Mouse (Mus musculus) CH12.LX (cell line): ENCODE measurements around the gene Sptbn1. TPM values are rescaled to one million over a fixed set of nuclear protein-coding genes. Genes with fewer than 3 reads are reported as not detected.

Experiments used
- DNase-seq: peaks from one replicate; pipeline ENCODE4 v3.0.0-alpha.2; 2013; ENCODE audit errors: extremely low read depth
- H3K27ac ChIP-seq: 2 replicates; pipeline ENCODE4 v1.5.1; 2012; ENCODE audit warnings: low read depth, mild to moderate bottlenecking, control low read depth, moderate library complexity; ENCODE audit not compliant: insufficient read depth
- H3K27me3 ChIP-seq: replicated peaks from 2 replicates; pipeline ENCODE3; 2012; ENCODE audit warnings: inconsistent platforms
- H3K36me3 ChIP-seq, 2 experiments: replicated peaks in 1 of 2; 2 replicates each; pipeline versions ENCODE3 to v1.6.1; 2012; ENCODE audit warnings: inconsistent platforms in 1 of 2, low read length in 1 of 2, mild to moderate bottlenecking in 1 of 2, mixed read lengths in 1 of 2, moderate library complexity in 1 of 2; ENCODE audit not compliant: control insufficient read depth in 1 of 2, insufficient read depth in 1 of 2
- H3K4me1 ChIP-seq, 2 experiments: 2 replicates each; pipeline ENCODE4 v1.6.1; 2012; ENCODE audit warnings: inconsistent platforms in 1 of 2, moderate library complexity in 1 of 2; ENCODE audit not compliant: insufficient read depth in 2 of 2, control insufficient read depth in 1 of 2
- H3K4me2 ChIP-seq: 2 replicates; pipeline ENCODE4 v1.6.1; 2012; ENCODE audit warnings: low read depth, mild to moderate bottlenecking, control low read depth; ENCODE audit not compliant: poor library complexity, insufficient read depth, severe bottlenecking
- H3K4me3 ChIP-seq, 3 experiments: fragments of 150-350 bp in 1 of 3; sonication (generic) in 1 of 3; replicated peaks in 1 of 3; 2 replicates each; pipeline versions ENCODE3 to v1.5.1; 2011 to 2012; ENCODE audit warnings: low read depth in 2 of 3, low read length in 2 of 3, mild to moderate bottlenecking in 2 of 3, moderate library complexity in 2 of 3, control low read depth in 1 of 3, improper control_type of control experiment in 1 of 3, inconsistent platforms in 1 of 3, mixed read lengths in 1 of 3; ENCODE audit not compliant: poor library complexity in 1 of 3
- H3K79me2 ChIP-seq: replicated peaks from 2 replicates; pipeline ENCODE4 v1.6.1; 2012; ENCODE audit warnings: mild to moderate bottlenecking, moderate library complexity; ENCODE audit not compliant: control insufficient read depth, poor library complexity, insufficient read depth, severe bottlenecking; ENCODE audit errors: extremely low read depth
- H3K9ac ChIP-seq: 2 replicates; pipeline ENCODE4 v1.6.1; 2012; ENCODE audit warnings: low read depth, mild to moderate bottlenecking, control low read depth, moderate library complexity; ENCODE audit not compliant: insufficient read depth
- H3K9me3 ChIP-seq: replicated peaks from 2 replicates; pipeline ENCODE3; 2012; ENCODE audit warnings: low read length, inconsistent platforms, mixed read lengths
- CTCF ChIP-seq, 2 experiments: IDR thresholded peaks in 1 of 2; conservative IDR thresholded peaks in 1 of 2; 2 replicates each; pipeline ENCODE4 v1.5.1; 2011 to 2012; ENCODE audit warnings: low read depth in 2 of 2, low read length in 2 of 2, improper control_type of control experiment in 1 of 2, inconsistent platforms in 1 of 2, mild to moderate bottlenecking in 1 of 2, moderate library complexity in 1 of 2
- ELF1 ChIP-seq: IDR thresholded peaks from 2 replicates; pipeline ENCODE4 v1.6.1; 2014; ENCODE audit warnings: low read depth, mild to moderate bottlenecking, inconsistent platforms, low read length, improper control_type of control experiment
- EP300 ChIP-seq: IDR thresholded peaks from 2 replicates; pipeline ENCODE4 v1.6.1; 2011; ENCODE audit warnings: low read length, improper control_type of control experiment
- ETS1 ChIP-seq: conservative IDR thresholded peaks from 2 replicates; pipeline ENCODE4 v1.6.1; 2012; ENCODE audit warnings: low read depth, mild to moderate bottlenecking, inconsistent platforms, low read length, improper control_type of control experiment, moderate library complexity
- GABPA ChIP-seq: IDR thresholded peaks from 2 replicates; pipeline ENCODE4 v1.6.1; 2012; ENCODE audit warnings: low read depth, low read length, improper control_type of control experiment, inconsistent platforms; ENCODE audit not compliant: insufficient replicate concordance
- HCFC1 ChIP-seq: IDR thresholded peaks from 2 replicates; pipeline ENCODE4 v1.6.1; 2012; ENCODE audit warnings: low read depth, mild to moderate bottlenecking, inconsistent platforms, low read length, improper control_type of control experiment
- IRF4 ChIP-seq: IDR thresholded peaks from 2 replicates; pipeline ENCODE4 v1.6.1; 2014; ENCODE audit warnings: low read depth, mild to moderate bottlenecking, inconsistent platforms, low read length, improper control_type of control experiment
- JUN ChIP-seq: IDR thresholded peaks from 2 replicates; pipeline ENCODE4 v1.6.1; 2011; ENCODE audit warnings: low read depth, mild to moderate bottlenecking, low read length, improper control_type of control experiment, moderate library complexity; ENCODE audit not compliant: insufficient read depth
- KAT2A ChIP-seq: IDR thresholded peaks from 2 replicates; pipeline ENCODE4 v1.6.1; 2012; ENCODE audit warnings: low read length, improper control_type of control experiment, inconsistent platforms; ENCODE audit not compliant: insufficient replicate concordance
- MAFK ChIP-seq: IDR thresholded peaks from 2 replicates; pipeline ENCODE4 v1.6.1; 2011; ENCODE audit warnings: low read length, improper control_type of control experiment; ENCODE audit not compliant: insufficient replicate concordance
- MAX ChIP-seq: IDR thresholded peaks from 2 replicates; pipeline ENCODE4 v1.6.1; 2011; ENCODE audit warnings: low read length, improper control_type of control experiment
- MAZ ChIP-seq: IDR thresholded peaks from 2 replicates; pipeline ENCODE4 v1.6.1; 2012; ENCODE audit warnings: low read depth, mild to moderate bottlenecking, inconsistent platforms, low read length, improper control_type of control experiment, moderate library complexity
- POLR2A ChIP-seq: IDR thresholded peaks from 2 replicates; pipeline ENCODE4 v1.6.1; 2011; ENCODE audit warnings: low read depth, mild to moderate bottlenecking, improper control_type of control experiment, low read length
- POLR2AphosphoS2 ChIP-seq: IDR thresholded peaks from 2 replicates; pipeline ENCODE4 v1.6.1; 2011; ENCODE audit warnings: low read depth, low read length, improper control_type of control experiment
- RAD21 ChIP-seq: IDR thresholded peaks from 2 replicates; pipeline ENCODE4 v1.6.1; 2011; ENCODE audit warnings: low read depth, mild to moderate bottlenecking, low read length, improper control_type of control experiment, moderate library complexity
- SIN3A ChIP-seq: IDR thresholded peaks from 2 replicates; pipeline ENCODE4 v1.6.1; 2012; ENCODE audit warnings: low read length, improper control_type of control experiment, inconsistent platforms
- SMC3 ChIP-seq: IDR thresholded peaks from 2 replicates; pipeline ENCODE4 v1.6.1; 2011; ENCODE audit warnings: low read depth, low read length, improper control_type of control experiment
- TBP ChIP-seq: conservative IDR thresholded peaks from 2 replicates; pipeline ENCODE4 v1.6.1; 2011; ENCODE audit warnings: low read depth, low read length, improper control_type of control experiment
- TCF12 ChIP-seq: IDR thresholded peaks from 2 replicates; pipeline ENCODE4 v1.6.1; 2014; ENCODE audit warnings: low read depth, mild to moderate bottlenecking, inconsistent platforms, low read length, improper control_type of control experiment
- UBTF ChIP-seq: IDR thresholded peaks from 2 replicates; pipeline ENCODE4 v1.6.1; 2012; ENCODE audit warnings: low read depth, mild to moderate bottlenecking, inconsistent platforms, low read length, improper control_type of control experiment, moderate library complexity
- USF1 ChIP-seq: IDR thresholded peaks from 2 replicates; pipeline ENCODE4 v1.6.1; 2014; ENCODE audit warnings: low read depth, mild to moderate bottlenecking, inconsistent platforms, low read length, improper control_type of control experiment
- USF2 ChIP-seq: conservative IDR thresholded peaks from 2 replicates; pipeline ENCODE4 v1.6.1; 2011; ENCODE audit warnings: low read depth, low read length, improper control_type of control experiment
- ZC3H11A ChIP-seq: IDR thresholded peaks from 2 replicates; pipeline ENCODE4 v1.6.1; 2012; ENCODE audit warnings: low read depth, mild to moderate bottlenecking, inconsistent platforms, low read length, improper control_type of control experiment
- ZMIZ1 ChIP-seq: IDR thresholded peaks from 2 replicates; pipeline ENCODE4 v1.6.1; 2012; ENCODE audit warnings: low read depth, mild to moderate bottlenecking, inconsistent platforms, low read length, improper control_type of control experiment
- ZNF384 ChIP-seq: IDR thresholded peaks from 2 replicates; pipeline ENCODE4 v1.6.1; 2012; ENCODE audit warnings: low read depth, low read length, improper control_type of control experiment, inconsistent platforms
- dilution Hi-C: fragments of 300-500 bp; cut with MboI; formaldehyde crosslinking; loops from 2 replicates; pipeline ENCODE4 v1.14.3; 2020; ENCODE audit warnings: low sequenced_read_pairs; ENCODE audit not compliant: extremely low pct_unique_long_range_greater_than_20kb, extremely low pct_ligation_motif_present
- in situ Hi-C: fragments of 300-500 bp; cut with MboI; formaldehyde crosslinking; loops from 3 replicates; pipeline ENCODE4 v1.14.3; 2019; ENCODE audit warnings: low sequenced_read_pairs, low pct_ligation_motif_present, low pct_unique_long_range_greater_than_20kb, mixed read lengths
- polyA plus RNA-seq: library from polyadenylated mRNA; unstranded; fragments of >175 nt; gene quantifications from 2 replicates; pipeline ENCODE4 v1.2.1, GENCODE M21; 2012; ENCODE audit warnings: low read depth; ENCODE audit not compliant: insufficient read length
- total RNA-seq, 2 experiments: library from RNA; depleted of rRNA; stranded (reverse); fragments of 300-350 nt in 1 of 2; fragments of >200 nt in 1 of 2; gene quantifications; 2 replicates each; pipeline ENCODE4 v1.2.3; 2012 to 2014

The Sptbn1 gene
- total and polyA plus RNA-seq, 3 experiments = 38.2 to 54.7 (median 43.7) TPM

- H3K4me3 ChIP-seq = no peak overlapping the region
- dilution Hi-C loops = no loop called here
- TF ChIP-seq SIN3A (no peak), GABPA (no peak), POLR2AphosphoS2 (no peak)
These were observed 128.7 kb downstream of the Sptbn1 start for GRCm38 (mm10) chr11:30139165-30139826.

GRCm38 (mm10) chr11:30137081-30137480 is 130.9 kb downstream of the Sptbn1 start:
- H3K36me3 ChIP-seq = peaks cover 74 to 97% of the 10 kb centered on the region in 2 experiments

More at GRCm38 (mm10) chr11:30139165-30139826, 128.7 kb downstream of the Sptbn1 start:
- Histone ChIP-seq H3K36me3 (peaks cover 82 to 97% of the 10 kb centered on the region in 2 experiments), H3K4me2 (no peak overlapping the region), H3K4me1 (no peaks in the 10 kb centered on the region), H3K9ac (no peak overlapping the region), H3K9me3 (no peaks in the 10 kb centered on the region), H3K27ac (no peak overlapping the region), H3K79me2 (no peaks in the 10 kb centered on the region), H3K27me3 (no peaks in the 10 kb centered on the region)
- DNase-seq = no peak
- in situ Hi-C loops = no loop called here

GRCm38 (mm10) chr11:30134058-30134457 is 133.9 kb downstream of the Sptbn1 start:
- Histone ChIP-seq H3K4me1 (peaks cover 0 to 9% of the 10 kb centered on the region in 2 experiments; a peak in 2 of 4 replicates), H3K27me3 (no peaks in the 10 kb centered on the region), H3K9ac (no peak overlapping the region), H3K4me3 (no peak overlapping the region), H3K9me3 (no peaks in the 10 kb centered on the region), H3K79me2 (no peaks in the 10 kb centered on the region), H3K36me3 (peaks cover 62 to 97% of the 10 kb centered on the region in 2 experiments), H3K27ac (no peak overlapping the region), H3K4me2 (no peak overlapping the region)
- in situ Hi-C loops (no loop called here), dilution Hi-C loops (no loop called here)
- DNase-seq = no peak
- no peak for TF ChIP-seq ZMIZ1
- TF ChIP-seq TCF12 = no peak
- TF ChIP-seq UBTF = no peak
- TF ChIP-seq MAX = no peak
- TF ChIP-seq HCFC1 = no peak
- no peak for TF ChIP-seq POLR2A
- no peak for TF ChIP-seq IRF4
- TF ChIP-seq MAFK = no peak
- TF ChIP-seq MAZ = no peak
- no peak for TF ChIP-seq ZC3H11A
- no peak for TF ChIP-seq USF2
- TF ChIP-seq USF1 = no peak
- no peak for TF ChIP-seq RAD21
- TF ChIP-seq JUN = no peak

More at GRCm38 (mm10) chr11:30137081-30137480, 130.9 kb downstream of the Sptbn1 start:
- DNase-seq = no peak
- no peaks in the 10 kb centered on the region for H3K4me1 ChIP-seq
- dilution Hi-C loops = no loop called here
- H3K27me3 ChIP-seq = no peaks in the 10 kb centered on the region
- H3K4me2 ChIP-seq = no peak overlapping the region
- H3K9me3 ChIP-seq = no peaks in the 10 kb centered on the region
- no peaks in the 10 kb centered on the region for H3K79me2 ChIP-seq
- H3K9ac ChIP-seq = no peak overlapping the region
- H3K27ac ChIP-seq = no peak overlapping the region
- no peak overlapping the region for H3K4me3 ChIP-seq
- TF ChIP-seq MAX (no peak), POLR2AphosphoS2 (no peak), ZNF384 (no peak), ETS1 (no peak), ELF1 (no peak), TBP (no peak), CTCF (conservative IDR thresholded peaks at IDR 0.05 in 1 of 2, IDR thresholded peaks at IDR 0.05 in 1 of 2; ENCODE audit: low read depth in 2 of 2, low read length in 2 of 2) (no peak), SMC3 (no peak), EP300 (no peak), MAFK (no peak), KAT2A (no peak), TCF12 (no peak)
- in situ Hi-C loops = no loop called here
